Mouse (Mus musculus): ENCODE data around the gene Sema3d.

Gene Sema3d

DNA sequence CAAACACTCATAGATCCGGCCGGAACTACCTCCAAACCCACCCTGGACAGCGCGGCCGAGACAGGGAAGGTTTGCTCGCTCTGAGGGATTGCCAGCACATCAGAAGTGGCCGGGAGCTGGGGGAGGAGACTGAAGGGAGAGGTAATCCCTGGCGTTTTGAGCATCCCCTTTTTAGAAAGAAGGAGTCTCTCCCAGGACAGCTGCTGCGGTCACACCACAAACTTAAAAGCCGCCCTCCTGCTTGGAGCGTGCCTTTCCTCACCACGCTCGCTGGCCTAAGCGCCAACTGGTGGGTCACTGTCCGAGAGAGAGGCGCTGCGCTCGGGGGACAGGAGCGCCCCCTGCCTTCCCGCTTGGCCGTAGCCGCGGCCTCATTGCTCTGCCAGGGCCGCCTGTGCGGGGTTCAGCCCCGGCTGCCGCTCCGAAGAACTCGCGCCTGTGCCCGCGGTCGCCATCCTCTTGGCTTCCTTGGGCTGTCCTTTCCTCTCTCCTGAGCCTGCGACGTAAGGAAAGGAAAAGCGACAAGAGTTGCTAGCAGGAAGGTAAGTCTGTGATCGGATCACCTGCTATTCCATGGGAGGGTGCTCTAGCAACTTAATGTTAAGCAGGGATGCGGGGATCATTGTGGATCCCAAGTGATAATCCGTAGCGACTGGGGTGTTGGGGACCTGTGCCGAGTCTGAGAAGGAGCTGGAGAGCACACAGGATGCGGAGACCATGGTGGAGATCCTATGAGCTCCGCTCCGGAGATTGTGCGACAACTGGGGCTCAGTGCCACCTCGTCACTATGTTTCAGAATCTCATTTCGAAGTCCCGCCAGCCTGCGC, at the start of gene Sema3d:
Gene Sema3d, plus strand, starts transcription at position 253 of the 827 bp plus-strand sequence.
- peak; percentile 72 for DNase-seq (ENCODE audit: low read depth, low spot score)

DNA sequence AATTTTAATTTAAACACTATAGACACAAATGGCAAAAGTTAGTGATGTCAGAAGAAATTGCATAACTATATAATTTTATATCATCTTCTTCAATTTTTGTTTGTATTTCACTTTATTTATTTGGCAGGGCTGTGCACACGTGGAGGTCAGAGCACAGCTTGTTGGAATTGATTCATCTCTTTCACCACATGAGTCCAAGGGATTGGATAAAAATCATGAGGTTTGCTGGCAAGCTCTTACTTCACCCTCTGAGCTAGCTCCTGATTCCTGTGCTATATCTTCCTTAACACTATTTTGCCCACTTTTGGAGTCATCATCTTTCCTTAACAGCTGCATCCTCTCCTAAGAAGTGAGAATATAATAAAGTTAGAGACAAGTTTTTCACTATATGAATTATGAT, 5.9 kb upstream of the Sema3d start:
- DNase-seq (ENCODE audit: low read depth, low spot score): no peak

DNA sequence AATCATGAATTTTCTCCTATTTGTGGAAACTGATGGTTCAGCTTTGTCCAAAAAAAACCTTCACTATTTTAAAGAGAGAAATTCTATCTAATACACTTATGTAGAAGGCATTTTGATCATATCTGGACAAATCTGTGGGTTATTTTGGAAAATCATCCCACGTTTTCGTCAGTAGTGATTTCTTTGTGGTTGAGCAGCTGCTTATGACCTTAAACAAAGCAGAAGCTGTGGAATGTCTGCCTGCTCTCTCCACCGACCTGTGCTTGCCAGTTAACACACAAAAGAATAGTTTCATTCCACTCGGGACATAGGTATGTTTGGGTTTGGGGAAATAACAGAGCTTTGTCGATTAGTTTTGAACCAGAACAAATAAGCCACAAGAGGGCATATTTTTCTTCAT, 4.3 kb upstream of the Sema3d start:
- DNase-seq (ENCODE audit: low read depth, low spot score): no peak

DNA sequence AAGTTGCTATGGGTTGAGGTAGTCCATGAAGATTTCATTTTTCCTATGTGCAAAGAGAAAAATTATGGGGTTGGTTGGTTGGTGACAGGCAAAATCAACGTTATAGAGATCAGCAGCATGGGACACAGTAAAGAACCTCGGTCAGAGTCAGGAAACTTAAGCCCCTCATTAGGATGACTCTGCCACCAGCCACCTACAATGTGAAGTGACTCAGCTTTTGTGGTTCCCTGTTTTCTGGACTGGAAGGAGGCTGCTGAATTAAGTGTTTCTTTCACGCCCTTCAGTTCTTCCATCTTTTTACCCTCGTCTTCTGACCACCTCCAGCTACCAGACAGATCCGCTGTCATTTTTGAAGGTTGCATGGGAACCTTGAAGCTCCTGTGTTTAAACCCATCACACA, 1.2 kb upstream of the Sema3d start:
- no peak for DNase-seq (ENCODE audit: low read depth, low spot score)

DNA sequence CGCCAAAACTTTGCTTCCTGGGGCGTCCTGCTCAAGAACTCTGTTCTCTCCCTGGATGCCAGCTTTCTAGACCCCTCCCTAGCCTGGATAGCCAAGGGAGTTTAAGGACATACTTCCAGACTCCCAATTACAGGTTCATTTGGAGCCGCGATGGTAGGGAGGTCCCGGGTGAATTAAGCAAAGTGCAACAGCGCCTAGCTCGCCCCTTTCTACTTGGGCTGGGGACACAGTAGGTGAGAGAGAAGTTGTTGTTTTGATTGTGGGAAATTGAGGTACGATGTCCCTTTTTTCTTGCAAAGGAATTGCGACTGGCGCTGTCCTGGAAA, 738 bp downstream of the Sema3d start:
- no peak for DNase-seq (ENCODE audit: low read depth, low spot score)

DNA sequence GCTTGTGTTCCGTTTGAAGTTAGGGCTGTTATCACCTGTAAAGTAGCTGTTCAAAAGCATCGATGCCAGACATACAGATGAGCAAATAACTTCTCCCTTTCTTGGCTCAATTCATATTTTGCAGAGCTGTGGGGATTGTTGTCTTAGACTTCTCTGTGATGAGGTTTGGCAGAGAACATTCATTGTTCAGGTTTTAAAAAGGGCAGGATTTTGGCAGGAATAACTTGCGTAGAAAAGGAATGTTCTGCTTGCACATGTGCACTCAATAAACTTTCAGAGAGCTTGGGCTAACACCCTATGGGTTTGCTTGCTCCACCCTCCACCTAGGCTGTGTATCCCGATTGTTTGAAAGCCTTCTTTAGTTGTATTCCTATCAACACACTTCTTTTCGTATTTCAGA, 9.5 kb downstream of the Sema3d start:
- no peak for DNase-seq (ENCODE audit: low read depth, low spot score)

DNA sequence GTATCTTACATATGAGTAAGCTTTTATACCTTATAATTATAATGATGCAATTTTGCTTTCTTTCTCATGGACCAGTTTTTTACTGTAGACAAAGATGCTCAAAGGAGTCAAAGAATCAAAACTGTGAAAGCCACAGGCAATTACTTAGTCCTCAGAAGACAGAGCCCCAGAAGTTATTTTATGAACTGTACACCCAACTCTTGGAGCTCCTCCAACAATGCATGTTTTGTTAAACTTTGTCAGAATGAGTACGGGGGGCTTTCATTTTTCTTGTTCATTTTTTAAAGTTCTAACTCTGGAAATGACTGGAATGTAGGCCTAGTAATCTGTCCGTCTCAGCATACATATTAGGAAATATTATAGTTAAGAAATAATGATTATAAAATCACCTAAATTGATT, 16.1 kb downstream of the Sema3d start:
- DNase-seq (ENCODE audit: low read depth, low spot score): no peak

DNA sequence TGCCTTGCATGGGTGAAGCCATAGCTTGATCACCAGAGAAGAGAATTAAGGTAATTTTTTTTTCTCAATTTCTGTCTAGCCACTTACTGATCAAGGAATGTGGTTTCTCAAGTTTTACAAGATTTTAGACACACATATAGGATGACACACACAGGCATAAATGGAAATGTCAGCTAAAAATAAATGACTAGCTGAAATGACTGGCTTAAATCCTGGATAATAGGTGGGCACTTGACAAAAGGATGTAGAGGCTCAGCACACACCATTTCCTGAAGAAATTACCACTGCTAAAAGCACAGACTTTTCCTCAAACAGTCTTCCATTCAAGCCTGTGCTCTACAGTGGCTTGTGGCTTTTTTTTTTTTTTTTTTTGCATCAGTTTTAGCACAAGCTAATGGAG, 21.0 kb downstream of the Sema3d start:
- no peak for DNase-seq (ENCODE audit: low read depth, low spot score)

DNA sequence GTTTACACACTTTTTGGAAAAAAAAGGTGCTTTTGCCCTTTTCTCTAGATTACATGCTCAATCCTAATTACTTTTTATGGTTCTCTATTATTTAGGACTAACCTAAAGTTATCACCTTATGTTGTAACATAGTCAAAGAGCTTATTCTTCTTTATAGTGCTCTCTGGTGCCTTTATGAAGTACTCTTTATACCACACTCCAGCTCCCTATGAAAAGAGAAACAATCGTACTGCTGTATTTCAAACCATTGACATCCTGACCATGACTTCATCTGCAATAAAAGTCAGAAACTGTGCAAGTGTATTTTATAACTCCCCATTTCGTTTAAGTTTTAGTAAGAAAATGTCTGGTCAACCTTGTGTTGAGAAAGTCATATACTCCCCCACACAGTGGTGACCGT, 29.4 kb downstream of the Sema3d start:
- DNase-seq (ENCODE audit: low read depth, low spot score): no peak

DNA sequence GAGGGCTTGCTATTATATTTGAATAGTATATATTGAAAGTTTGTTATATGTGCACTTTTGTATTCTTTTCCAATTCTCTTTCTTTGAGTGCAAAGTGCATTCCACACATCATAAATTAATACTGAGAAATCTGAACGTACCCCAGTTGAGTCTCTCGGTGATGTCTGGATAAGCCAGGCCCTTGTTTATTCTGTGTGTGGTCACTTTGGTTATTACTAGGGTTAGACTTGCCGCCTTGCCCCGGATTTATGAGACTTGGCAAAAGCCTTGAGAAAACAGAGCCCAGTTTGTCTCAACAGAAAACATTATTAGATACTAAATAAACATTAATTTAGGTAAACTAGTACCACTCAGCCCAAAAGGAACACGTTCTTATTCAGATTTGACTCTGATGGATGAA, 40.1 kb downstream of the Sema3d start:
- DNase-seq (ENCODE audit: low read depth, low spot score): no peak

DNA sequence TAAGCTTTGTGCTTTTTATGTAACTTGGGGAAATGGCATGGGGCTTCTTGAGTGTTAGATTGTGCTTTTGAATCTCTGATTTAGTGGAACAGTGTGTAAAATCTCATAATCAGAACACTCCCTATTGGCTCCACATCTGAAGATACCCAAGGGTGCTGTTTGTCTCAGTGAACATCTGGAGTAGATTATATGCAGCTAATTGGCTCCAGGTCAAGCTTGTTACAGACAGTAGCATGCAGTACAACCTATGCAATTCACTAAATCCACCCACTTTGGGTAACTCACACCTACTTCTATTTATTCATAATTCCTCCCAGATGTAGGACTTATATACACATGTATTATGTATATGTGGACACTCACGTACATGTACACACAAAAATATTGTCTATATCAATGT, 58.6 kb downstream of the Sema3d start:
- DNase-seq (ENCODE audit: low read depth, low spot score): no peak

DNA sequence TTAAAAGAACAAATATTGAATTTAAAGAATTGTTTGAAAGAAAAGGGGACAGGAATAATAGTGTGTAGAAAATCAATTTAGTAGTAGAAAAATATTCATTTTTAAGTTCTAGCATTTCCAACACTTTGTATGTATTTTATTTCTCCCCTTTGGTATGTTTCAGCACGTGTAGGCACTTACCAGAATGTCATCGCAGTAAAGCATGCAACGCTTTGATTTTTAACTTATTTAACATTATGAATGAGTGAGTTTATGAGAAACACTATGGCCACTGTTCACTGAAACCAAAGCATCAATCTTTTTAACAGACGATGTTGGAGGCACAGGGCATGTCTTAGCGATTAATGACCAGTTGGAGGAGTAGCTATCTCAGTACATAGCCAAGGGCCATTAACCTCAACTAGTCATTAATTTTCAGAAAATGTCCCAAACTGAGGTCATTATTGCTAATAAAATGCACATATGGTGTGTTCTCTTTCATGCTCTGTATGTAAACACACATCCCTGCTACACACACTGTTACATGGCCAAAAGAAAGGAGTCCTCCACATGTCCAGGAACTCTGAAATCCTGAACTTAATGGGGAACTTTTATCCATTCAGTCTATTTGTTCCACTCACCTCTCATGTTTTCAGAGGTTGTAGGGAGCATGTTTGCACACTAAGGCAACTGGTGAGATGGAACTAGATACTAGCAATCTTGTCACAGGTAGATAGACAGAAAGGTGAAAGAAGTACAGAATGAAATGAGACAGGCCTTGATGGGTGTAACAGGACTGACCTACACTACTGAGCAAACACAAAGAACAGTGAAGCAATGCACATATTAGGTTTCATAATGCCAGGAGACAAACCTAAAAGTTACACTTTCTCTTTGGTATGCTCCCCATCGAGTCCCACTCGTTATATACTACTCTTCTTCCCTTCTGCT, 59.3 kb downstream of the Sema3d start:
- no peak for DNase-seq (ENCODE audit: low read depth, low spot score)

DNA sequence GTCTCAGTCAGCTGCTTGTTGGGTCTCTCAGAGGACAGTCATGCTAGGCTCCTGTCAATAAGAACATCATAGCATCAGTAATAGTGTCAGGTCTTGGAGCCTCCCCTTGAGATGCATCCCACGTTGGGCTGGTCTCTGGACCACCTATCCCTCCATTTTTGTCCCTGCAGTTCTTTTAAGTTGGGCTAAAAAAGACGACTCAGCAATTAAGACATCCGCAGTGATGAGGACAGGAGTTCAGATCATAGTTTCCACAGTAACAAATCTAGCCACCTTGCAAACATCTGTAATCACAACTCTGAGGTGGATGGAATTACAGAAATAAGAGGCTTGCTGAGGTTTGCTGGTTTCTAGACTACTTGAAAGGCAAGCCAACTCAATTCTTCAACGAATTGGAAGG, 67.9 kb downstream of the Sema3d start:
- DNase-seq (ENCODE audit: low read depth, low spot score): no peak

DNA sequence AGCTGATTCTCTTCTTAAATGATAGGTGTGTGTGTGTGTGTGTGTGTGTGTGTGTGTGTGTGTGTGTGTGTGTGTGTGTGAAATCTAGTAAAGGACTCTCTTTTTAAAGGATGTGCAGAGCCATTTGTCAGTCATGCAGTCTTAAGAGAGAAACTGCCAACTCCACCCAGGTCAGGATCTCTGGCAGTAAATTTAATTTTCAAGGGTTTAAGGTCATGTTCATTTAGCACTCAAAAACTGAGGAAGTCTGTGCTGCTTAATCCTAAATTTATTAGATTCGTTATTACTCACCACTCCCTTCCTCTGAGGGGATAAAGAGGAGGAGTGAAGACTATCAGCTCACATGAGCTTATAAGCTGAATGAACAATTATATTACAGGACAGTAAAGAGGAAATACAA, 71.8 kb downstream of the Sema3d start:
- no peak for DNase-seq (ENCODE audit: low read depth, low spot score)

DNA sequence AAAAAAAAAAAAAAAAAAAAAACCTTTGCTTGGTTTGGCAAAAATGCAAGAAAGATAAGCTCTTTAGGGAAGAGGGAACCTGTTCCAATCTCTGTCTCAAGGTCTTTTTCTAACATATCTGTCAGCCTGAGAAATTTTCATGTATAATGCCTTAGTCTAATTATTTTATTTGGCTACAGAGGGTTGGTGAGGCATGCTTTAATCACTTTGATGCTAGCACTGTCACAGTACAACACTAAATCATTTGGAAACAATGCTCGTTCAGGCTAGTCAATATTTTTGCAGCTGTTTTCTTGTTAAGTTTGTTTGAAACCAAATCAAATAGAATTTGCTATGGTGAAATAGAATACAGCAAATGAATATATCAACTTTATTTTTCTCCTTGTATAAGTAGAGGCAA, 74.3 kb downstream of the Sema3d start:
- no peak for DNase-seq (ENCODE audit: low read depth, low spot score)

DNA sequence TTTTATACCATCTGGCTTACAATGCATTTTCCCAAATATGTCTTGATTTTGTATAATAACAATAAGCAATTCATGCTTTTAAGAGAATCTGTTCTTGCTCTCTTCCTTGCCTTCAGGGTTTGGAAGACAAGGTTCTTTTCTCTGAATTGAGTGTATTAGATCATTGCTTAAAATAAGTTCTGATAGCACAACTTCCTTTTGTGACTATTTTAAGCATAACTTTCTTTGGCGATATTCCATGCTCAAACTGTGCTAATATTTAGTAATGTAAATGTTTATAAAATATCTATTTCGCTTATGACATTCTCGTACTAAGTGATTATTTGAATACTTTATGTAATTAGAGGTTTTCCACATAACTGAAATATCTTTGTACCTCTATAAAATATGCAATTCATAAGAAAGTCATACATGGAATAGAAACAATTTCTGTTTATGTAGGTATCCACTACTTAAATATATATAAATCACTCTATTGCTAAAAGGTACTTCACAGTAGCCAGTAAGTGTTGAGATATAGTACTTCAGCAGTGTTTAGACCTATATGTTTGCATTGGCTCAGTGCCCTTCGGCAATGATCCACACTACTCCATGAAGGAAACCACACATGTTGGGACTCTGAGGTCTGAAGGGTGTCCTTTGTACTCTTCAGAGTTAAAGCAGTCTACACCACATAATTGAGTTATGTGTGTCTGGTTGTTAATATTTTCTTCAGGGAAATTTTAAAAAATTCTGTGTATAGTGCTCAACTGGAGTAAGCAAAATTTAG, 84.6 kb downstream of the Sema3d start:
- peak; percentile 2 for DNase-seq (ENCODE audit: low read depth, low spot score)

DNA sequence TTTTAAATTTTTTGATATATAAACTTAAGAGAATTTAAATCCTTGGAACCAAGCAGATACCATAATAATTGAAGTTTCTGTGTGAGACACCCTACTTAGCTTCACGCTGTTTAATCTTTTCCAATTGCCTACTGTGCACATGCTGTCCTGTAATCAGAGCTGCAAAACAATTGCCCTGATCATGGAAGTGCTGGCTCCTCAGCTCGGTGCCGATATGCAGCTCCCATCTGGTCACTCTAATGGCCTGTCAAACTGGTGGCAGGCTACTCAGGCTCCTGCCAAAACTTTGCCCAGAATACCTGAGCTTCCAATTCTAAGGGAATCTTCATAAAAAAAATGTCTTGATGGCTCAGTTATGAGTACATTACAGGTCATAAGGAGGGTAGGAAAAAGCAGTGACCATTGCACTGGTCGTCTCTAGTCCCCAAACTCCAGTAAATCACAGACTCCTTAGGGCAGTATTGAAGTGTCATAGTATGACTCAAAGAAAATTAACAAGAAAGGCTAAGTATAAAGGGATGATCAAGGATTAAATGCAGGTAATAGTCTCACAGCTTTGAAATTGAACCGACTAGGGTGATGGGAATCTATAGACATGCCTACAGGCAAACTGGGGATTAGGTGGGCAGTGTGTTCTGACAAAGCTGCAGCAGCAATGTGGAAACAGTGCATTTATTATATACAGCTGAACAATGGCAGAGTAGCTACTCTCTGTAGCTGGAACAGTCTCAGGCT, 91.9 kb downstream of the Sema3d start:
- DNase-seq (ENCODE audit: low read depth, low spot score): peak; percentile 8

DNA sequence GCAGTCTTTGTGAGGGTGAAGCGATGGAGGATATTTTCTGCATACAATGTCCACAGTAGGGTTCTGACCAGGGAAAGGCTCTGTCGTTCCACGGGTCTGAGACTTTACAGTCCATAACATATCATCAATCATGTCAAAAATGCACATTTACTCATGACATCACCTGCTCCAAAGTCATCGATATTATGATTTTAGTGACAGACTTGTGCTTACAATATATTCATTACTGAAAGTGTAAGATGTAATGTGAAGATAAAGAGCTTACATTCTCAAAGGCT, 92.4 kb downstream of the Sema3d start:
- no peak for DNase-seq (ENCODE audit: low read depth, low spot score)

DNA sequence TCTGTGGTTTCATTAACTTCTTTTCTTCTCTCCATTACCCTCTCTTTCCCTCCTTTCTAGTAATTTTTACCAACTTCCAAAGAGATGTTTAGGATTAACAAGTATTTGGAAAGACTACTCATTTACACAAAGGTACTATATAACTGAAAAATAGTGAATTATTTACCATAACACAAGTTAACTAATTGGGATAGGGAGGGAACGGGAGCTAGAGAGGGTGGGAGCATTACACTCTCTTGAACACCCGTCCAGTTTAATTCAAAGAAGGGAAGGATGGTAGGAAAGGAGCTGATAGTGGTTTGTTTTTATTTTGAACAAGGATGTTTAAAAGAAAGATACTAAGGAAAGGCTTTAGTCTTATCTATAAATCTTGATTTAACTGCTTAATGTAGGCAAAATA, 104.7 kb downstream of the Sema3d start:
- DNase-seq (ENCODE audit: low read depth, low spot score): no peak

DNA sequence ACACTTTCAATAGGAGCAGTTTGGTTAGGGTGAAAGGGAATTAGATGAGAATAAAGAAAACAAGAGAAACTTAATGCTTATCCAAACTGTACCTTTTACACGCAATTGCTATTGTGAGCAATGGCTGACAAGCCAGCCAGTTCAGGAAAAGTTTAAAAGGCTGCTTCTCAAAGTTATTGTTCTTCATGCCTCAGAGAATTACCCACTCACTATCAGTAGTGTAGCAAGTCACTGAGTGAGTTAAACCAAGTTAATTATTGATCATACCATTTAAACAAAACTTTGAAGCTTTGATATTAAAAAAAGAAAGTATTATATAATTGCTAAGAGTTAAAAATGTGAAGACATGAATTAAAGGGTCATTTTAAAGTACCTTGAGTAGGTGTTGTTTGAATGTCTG, 108.5 kb downstream of the Sema3d start:
- DNase-seq (ENCODE audit: low read depth, low spot score): no peak

DNA sequence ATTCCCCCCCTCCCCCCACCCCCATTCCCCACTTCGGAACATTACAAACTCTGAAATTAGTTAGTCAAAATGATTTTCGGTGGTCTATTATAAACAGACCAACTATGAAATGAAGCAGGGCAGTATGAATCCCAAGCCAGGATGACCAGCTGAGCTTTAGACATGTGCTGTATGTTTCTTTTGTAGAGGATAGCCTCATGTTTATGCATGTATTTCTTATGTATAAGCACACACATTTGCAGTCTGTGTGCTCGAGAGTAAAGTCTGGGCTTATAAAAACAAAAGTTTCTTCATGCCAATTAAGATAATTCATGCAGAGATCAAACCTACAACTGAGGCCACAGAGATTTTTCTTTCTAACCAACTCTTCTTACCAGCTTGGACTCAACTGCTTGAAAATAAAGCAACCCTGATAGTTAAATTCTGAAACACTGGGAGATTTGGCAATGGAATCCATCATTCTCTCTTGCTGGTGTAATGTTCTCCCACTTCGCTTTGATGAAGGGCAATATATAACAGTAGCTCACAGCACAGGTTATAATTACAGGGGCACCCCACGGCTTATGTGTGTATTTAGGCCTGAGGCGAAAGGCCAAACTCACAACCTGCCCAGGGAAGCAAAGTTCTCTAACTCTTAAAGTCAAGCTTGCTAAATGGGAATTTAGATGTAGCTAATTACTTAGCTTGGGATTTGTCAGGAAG, 115.2 kb downstream of the Sema3d start:
- DNase-seq (ENCODE audit: low read depth, low spot score): no peak
